Mouse (Mus musculus): Measurements from ENCODE around the gene Pnma1. TPM values are rescaled to one million over a fixed set of nuclear protein-coding genes. Genes with fewer than 3 reads are reported as not detected.

The Pnma1 gene
- polyA plus RNA-seq, 1 experiment from 2014 or later, result 3.6 TPM

DNA sequence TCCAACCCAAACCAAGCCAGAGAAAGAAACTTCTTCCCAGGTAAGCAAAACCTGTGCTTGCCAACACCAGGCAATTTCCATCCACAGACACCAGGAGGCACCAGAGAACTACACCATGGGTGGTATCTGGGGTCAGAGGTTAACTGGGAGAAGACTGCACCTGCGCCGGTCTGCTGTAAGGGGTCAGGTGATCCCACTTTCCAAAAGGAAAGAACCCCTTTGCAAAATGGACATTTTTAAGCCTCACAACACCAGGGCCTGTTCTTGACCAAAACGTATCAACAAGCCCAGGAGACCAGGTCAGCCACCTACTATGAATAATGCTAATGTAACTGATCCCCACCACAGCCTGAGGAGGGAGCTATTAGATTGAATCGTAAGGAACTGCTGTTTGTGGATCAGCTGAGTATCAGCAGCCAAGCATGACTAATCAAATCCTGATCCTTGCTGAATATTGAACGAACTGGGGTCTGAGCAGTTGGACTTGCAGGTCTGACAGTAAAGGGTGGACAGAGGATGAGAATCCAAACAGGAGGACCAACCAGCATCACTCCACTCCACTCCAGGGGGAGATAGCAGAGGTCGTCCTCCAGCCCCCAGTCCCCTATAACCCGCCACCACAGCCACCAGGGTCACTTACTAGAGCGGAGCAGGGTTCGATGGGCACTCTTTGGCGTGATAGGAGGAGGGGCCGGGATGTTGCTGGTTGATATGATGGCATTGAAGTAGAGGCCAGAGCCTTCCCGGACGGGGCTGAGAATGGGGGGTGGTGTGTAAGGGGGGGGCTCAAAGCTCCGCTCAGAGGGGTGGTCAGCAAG is 13.5 kb upstream of the Pnma1 start:
- Histone ChIP-seq H3K4me1 (no peaks in the 10 kb centered on the region), H3K27me3 (no peaks in the 10 kb centered on the region), H3K4me2 (no peak overlapping the region), H3K9ac (no peak overlapping the region), H3K4me3 (no peak overlapping the region), H3K9me3 (replicated peaks) (no peaks in the 10 kb centered on the region), H3K36me3 (ENCODE audit: poor library complexity, severe bottlenecking) (peaks cover 58% of the 10 kb centered on the region), H3K27ac (no peak overlapping the region)
- WGBS, result 75% methylated on average over 14 of the region's 14 CpGs
- no peak for ATAC-seq

DNA sequence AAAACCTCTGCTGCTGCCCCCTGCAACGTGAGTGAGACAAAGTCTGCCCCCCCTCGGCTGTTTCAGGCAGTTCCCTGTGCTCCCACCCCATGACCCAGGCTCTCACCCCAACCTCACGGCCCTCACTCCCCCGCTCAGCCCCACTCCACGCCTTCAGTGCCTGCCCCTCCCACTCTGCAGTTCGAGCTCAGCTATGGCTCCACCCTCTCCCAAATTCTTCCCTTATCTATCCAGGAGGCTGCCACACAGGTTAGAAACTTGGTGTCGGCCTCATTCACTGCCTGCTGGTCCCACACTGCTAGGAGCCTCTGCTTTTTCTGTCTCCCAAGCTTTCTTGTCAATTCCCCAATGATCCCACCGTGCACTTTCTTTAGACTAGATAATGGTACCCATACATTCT is 12.8 kb upstream of the Pnma1 start:
- H3K4me1 ChIP-seq, result no peaks in the 10 kb centered on the region
- no peaks in the 10 kb centered on the region for H3K27me3 ChIP-seq
- no peak for ATAC-seq
- H3K4me3 ChIP-seq, result no peak overlapping the region
- H3K27ac ChIP-seq, result no peak overlapping the region
- no peaks in the 10 kb centered on the region for H3K9me3 ChIP-seq (replicated peaks)
- peaks cover 65% of the 10 kb centered on the region for H3K36me3 ChIP-seq (ENCODE audit: poor library complexity, severe bottlenecking)
- H3K4me2 ChIP-seq, result no peak overlapping the region
- 84% methylated on average over 8 of the region's 8 CpGs for WGBS
- no peak overlapping the region for H3K9ac ChIP-seq

- H3K9me3 ChIP-seq (replicated peaks), result no peaks in the 10 kb centered on the region
- H3K4me2 ChIP-seq, result no peak overlapping the region
- no peak for ATAC-seq
- H3K27ac ChIP-seq, result no peak overlapping the region
- 97% methylated on average over 8 of the region's 8 CpGs for WGBS
- no peaks in the 10 kb centered on the region for H3K4me1 ChIP-seq
- no peaks in the 10 kb centered on the region for H3K27me3 ChIP-seq
- peaks cover 70% of the 10 kb centered on the region for H3K36me3 ChIP-seq (ENCODE audit: poor library complexity, severe bottlenecking)
- H3K9ac ChIP-seq, result no peak overlapping the region
- H3K4me3 ChIP-seq, result no peak overlapping the region
Measured at GRCm38 (mm10) chr12:84160491-84160890, 12.2 kb upstream of the Pnma1 start.

DNA sequence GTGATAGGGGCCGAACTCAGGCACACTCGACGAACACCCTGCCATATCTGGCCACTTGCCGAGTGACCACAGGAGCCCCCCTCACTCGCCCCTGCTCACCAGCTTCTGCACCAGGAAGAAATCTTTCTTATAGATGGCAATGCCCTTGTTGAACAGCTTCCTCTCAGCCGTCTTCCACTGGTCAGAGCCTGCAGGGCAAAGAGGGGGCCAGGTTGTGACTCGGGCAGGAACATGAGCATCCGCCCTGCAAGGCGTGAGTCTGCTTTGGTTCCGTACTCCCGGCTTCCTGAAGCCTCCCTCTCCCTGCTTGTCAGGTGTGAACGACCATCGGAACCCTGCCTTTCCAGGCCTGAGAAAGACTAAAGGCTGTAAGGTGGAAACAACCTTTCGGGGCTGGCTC is 9.9 kb upstream of the Pnma1 start:
- H3K4me3 ChIP-seq, result no peak overlapping the region
- H3K27me3 ChIP-seq, result no peaks in the 10 kb centered on the region
- H3K9me3 ChIP-seq (replicated peaks), result no peaks in the 10 kb centered on the region
- no peaks in the 10 kb centered on the region for H3K4me1 ChIP-seq
- 92% methylated on average over 14 of the region's 14 CpGs for WGBS
- ATAC-seq, result no peak
- H3K9ac ChIP-seq, result no peak overlapping the region
- no peak overlapping the region for H3K27ac ChIP-seq
- no peak overlapping the region for H3K4me2 ChIP-seq
- H3K36me3 ChIP-seq (ENCODE audit: poor library complexity, severe bottlenecking), result peaks cover 80% of the 10 kb centered on the region

DNA sequence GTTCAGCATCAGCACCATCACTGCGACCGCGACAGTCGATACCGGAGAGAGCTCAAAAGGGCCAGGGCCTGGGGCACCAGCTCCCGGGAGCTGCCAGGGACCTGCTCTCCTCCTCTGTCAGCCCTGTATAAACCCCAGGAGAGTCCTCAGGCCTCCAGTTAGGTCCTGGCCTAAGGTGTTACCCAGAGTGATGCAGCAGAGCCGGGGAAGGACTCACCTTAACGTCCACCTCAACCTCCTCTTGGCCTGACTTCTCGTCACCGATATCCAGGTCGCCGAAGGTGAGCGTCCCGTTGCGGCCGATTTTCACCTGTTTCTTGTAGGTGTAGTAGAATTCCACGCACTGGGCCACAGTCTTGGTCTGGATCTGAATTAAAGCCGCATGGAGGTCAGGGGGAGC is 7.9 kb upstream of the Pnma1 start:
- 96% methylated on average over 18 of the region's 18 CpGs for WGBS
- peaks cover 88% of the 10 kb centered on the region for H3K36me3 ChIP-seq (ENCODE audit: poor library complexity, severe bottlenecking)
- H3K4me2 ChIP-seq, result no peak overlapping the region
- no peaks in the 10 kb centered on the region for H3K4me1 ChIP-seq
- H3K4me3 ChIP-seq, result no peak overlapping the region
- no peak overlapping the region for H3K9ac ChIP-seq
- no peak overlapping the region for H3K27ac ChIP-seq
- H3K9me3 ChIP-seq (replicated peaks), result no peaks in the 10 kb centered on the region
- no peak for ATAC-seq
- no peaks in the 10 kb centered on the region for H3K27me3 ChIP-seq

DNA sequence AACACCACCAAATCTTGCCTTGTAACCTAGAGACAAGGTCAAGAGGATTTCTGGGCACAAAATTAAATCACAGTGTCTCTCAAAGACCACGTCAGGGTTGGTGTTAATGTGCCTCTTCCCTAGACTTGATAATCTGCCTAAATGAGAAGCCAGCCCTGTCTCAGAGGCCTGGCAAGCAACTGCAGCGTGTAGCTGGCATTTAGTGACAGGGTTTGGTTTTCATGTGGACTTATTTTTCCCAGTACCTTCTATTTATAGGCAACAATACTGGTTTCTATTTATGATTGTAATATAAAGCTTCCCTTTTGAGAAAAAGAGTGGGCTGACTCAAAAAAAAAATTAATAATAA is 7.2 kb upstream of the Pnma1 start:
- Histone ChIP-seq H3K36me3 (ENCODE audit: poor library complexity, severe bottlenecking) (peaks cover 89% of the 10 kb centered on the region), H3K27ac (no peak overlapping the region), H3K27me3 (no peaks in the 10 kb centered on the region), H3K9me3 (replicated peaks) (no peaks in the 10 kb centered on the region), H3K4me2 (no peak overlapping the region), H3K4me1 (no peaks in the 10 kb centered on the region), H3K4me3 (no peak overlapping the region), H3K9ac (no peak overlapping the region)
- 89% methylated on average over 2 of the region's 2 CpGs for WGBS
- ATAC-seq, result no peak

DNA sequence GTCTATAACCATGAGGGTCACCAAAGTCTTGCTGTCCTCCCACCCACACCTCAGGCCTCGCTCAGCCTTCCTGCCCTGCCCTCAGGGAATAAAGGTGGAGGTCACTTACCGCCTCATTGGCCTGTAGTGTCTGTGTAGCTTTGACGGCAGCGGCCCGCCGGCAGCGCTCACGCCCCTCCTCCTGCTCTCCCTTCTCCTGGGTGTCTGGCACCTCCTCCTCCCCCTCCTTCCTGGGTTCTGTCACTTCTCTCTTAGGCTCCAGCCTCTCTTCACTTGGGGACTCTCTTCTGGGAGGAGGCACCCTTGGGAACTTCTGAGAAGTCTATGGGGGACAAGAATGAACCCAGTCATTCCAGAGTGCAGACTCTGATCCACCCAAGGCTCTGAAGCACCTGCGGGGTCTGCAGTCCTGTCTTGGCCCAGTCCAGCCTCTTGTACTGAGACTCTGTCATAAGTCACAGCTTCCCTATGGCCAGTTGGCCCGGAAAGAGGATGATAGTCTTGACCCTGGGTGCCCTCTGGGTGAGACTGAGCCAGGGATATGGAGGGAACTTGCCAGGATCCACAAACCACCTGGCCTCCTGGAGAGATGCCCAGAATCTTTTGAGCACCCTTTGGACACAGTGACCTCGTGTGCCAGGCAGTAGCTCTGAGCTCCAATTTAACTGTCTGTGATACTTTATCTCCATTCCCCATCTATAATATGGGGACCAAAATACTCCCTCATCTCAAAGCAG is 6.7 kb upstream of the Pnma1 start:
- H3K27ac ChIP-seq, result no peak overlapping the region
- H3K4me3 ChIP-seq, result no peak overlapping the region
- H3K36me3 ChIP-seq (ENCODE audit: poor library complexity, severe bottlenecking), result peaks cover 83% of the 10 kb centered on the region
- H3K9me3 ChIP-seq (replicated peaks), result no peaks in the 10 kb centered on the region
- no peak overlapping the region for H3K4me2 ChIP-seq
- 77% methylated on average over 11 of the region's 11 CpGs for WGBS
- peaks cover 1% of the 10 kb centered on the region; the same call in 1 of the 2 replicates for H3K4me1 ChIP-seq
- H3K9ac ChIP-seq, result no peak overlapping the region
- no peaks in the 10 kb centered on the region for H3K27me3 ChIP-seq
- ATAC-seq, result no peak

DNA sequence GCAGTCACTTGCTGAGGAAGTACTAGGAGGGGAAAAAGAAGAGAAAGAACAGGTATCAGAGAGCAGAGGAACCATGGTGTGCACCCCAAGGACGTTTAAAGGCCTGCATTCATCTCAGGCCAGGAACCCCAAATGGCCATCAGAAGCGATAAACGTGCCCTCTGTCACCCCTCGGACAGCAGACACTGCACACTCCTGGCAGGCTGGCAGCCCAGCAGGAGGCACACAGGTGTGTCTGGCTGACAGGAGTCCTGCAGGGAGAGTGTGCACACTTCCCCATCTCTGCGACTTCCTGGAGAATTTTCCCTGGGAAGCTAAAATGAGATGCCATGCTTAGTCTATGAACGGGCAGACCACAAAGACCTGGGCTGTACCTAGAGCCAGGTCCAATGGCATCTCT is 5.1 kb upstream of the Pnma1 start:
- Histone ChIP-seq H3K27me3 (no peaks in the 10 kb centered on the region), H3K4me2 (no peak overlapping the region), H3K4me3 (no peak overlapping the region), H3K4me1 (peaks cover 13% of the 10 kb centered on the region), H3K36me3 (ENCODE audit: poor library complexity, severe bottlenecking) (peaks cover 68% of the 10 kb centered on the region), H3K9me3 (replicated peaks) (no peaks in the 10 kb centered on the region), H3K27ac (no peak overlapping the region), H3K9ac (no peak overlapping the region)
- ATAC-seq, result no peak
- WGBS, result 79% methylated on average over 6 of the region's 6 CpGs

GRCm38 (mm10) chr12:84152352-84153190 is 4.3 kb upstream of the Pnma1 start:
- Histone ChIP-seq H3K4me1 (peaks cover 20% of the 10 kb centered on the region), H3K9ac (no peak overlapping the region), H3K27me3 (no peaks in the 10 kb centered on the region), H3K36me3 (ENCODE audit: poor library complexity, severe bottlenecking) (peaks cover 59% of the 10 kb centered on the region), H3K4me3 (no peak overlapping the region), H3K9me3 (replicated peaks) (no peaks in the 10 kb centered on the region), H3K4me2 (no peak overlapping the region), H3K27ac (no peak overlapping the region; the same call in 1 of the 2 replicates)
- no peak for ATAC-seq
- WGBS, result 74% methylated on average over 32 of the region's 32 CpGs

DNA sequence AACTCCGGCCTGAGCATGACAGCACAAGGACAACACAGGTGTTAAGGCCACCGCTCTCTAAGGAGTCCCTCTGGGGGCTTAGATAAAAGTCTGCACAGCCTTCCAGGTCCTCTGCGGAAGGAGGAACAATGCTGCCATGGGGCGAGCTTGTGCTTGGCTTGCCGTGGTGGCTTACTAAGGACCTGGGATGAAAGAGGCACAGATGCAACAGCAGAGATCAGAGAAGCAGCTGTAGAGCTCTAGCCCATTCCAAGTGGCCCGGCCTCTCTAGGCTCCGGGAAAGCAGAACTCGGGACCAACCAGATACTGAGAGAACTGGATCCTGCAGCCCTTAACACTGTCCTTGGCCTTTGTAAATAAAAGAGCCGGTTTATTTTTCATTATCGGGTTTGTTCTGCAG is 3.6 kb upstream of the Pnma1 start:
- Histone ChIP-seq H3K4me2 (no peak overlapping the region), H3K27me3 (no peaks in the 10 kb centered on the region), H3K4me3 (no peak overlapping the region), H3K9me3 (replicated peaks) (no peaks in the 10 kb centered on the region), H3K9ac (no peak overlapping the region), H3K36me3 (ENCODE audit: poor library complexity, severe bottlenecking) (peaks cover 55% of the 10 kb centered on the region), H3K27ac (no peak overlapping the region; the same call in 1 of the 2 replicates), H3K4me1 (peaks cover 24% of the 10 kb centered on the region)
- ATAC-seq, result no peak
- 91% methylated on average over 10 of the region's 10 CpGs for WGBS

GRCm38 (mm10) chr12:84150976-84151375 is 2.7 kb upstream of the Pnma1 start:
- H3K9me3 ChIP-seq (replicated peaks), result no peaks in the 10 kb centered on the region
- H3K36me3 ChIP-seq (ENCODE audit: poor library complexity, severe bottlenecking), result peaks cover 46% of the 10 kb centered on the region
- H3K9ac ChIP-seq, result no peak overlapping the region
- no peak overlapping the region for H3K4me2 ChIP-seq
- H3K27ac ChIP-seq, result no peak overlapping the region
- H3K27me3 ChIP-seq, result no peaks in the 10 kb centered on the region
- no peak for ATAC-seq
- WGBS, result 78% methylated on average over 6 of the region's 6 CpGs
- no peak overlapping the region for H3K4me3 ChIP-seq
- H3K4me1 ChIP-seq, result peaks cover 27% of the 10 kb centered on the region

DNA sequence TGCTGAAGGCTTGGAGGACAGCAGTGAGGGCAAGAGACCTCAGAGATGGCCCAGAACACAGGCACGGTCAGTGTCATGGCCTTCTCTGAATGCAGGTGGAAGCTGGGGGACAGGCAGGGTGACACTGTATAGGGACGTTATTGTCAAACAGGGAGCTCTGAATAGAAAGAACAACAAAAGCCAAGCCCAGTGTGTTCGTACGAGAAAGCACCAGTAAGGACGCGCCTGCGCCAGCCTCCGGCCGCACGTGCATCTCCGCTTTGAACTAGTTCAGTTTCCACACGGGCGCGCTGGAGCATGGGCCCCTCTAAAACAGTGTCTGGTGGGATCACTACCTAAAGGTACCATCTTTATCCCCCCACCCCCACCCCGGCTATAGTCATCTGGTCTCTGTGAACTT is 1.7 kb upstream of the Pnma1 start:
- no peak overlapping the region for H3K9ac ChIP-seq
- H3K27me3 ChIP-seq, result no peaks in the 10 kb centered on the region
- 56% methylated on average over 15 of the region's 15 CpGs for WGBS
- H3K27ac ChIP-seq, result peak overlapping the region; percentile 54
- peak overlapping the region; percentile 18; the same call in 1 of the 2 replicates for H3K4me2 ChIP-seq
- H3K9me3 ChIP-seq (replicated peaks), result no peaks in the 10 kb centered on the region
- H3K4me3 ChIP-seq, result no peak overlapping the region
- H3K4me1 ChIP-seq, result peaks cover 27% of the 10 kb centered on the region
- no peak for ATAC-seq
- H3K36me3 ChIP-seq (ENCODE audit: poor library complexity, severe bottlenecking), result peaks cover 37% of the 10 kb centered on the region
